Mouse (Mus musculus): Measurements from ENCODE around the gene Irf8.

The Irf8 gene

GRCm38 (mm10) chr8:120803661-120804375 lies 67.7 kb downstream of the Irf8 start:
- DNase-seq, result peak; percentile 85

- no peak for DNase-seq
These were observed 68.6 kb downstream of the Irf8 start for GRCm38 (mm10) chr8:120804741-120805140.
